Mouse (Mus musculus) liver, embryonic 14.5 days (tissue): ENCODE measurements around the gene Cct2. TPM values are rescaled to one million over a fixed set of nuclear protein-coding genes. Genes with fewer than 3 reads are reported as not detected.

Source experiments
- ATAC-seq: fragments of 200-750 bp; cut with Nextera tagmentation; 2 replicates; pipeline ENCODE4 v1.8.0; 2017; ENCODE audit warnings: moderate number of reproducible peaks, mild to moderate bottlenecking, moderate library complexity; ENCODE audit not compliant: insufficient read depth
- DNase-seq, 3 experiments: peaks; one replicate each; pipeline ENCODE4 v3.0.0-alpha.2; 2012 to 2013; ENCODE audit warnings: low read depth in 3 of 3, low spot score in 3 of 3
- H3K27ac ChIP-seq: fragments of 300-500 bp; sonication (generic); 2 replicates; pipeline ENCODE4 v1.5.1; 2014; ENCODE audit warnings: moderate library complexity, mild to moderate bottlenecking, control low read depth, inconsistent platforms
- H3K27me3 ChIP-seq: fragments of 300-500 bp; sonication (generic); 2 replicates; pipeline ENCODE4 v1.6.1; 2014; ENCODE audit warnings: mild to moderate bottlenecking, low read length, moderate library complexity; ENCODE audit not compliant: control insufficient read depth, insufficient read depth
- H3K36me3 ChIP-seq: fragments of 300-500 bp; sonication (generic); replicated peaks from 2 replicates; pipeline ENCODE4 v1.6.1; 2014; ENCODE audit warnings: low read depth; ENCODE audit not compliant: control insufficient read depth, insufficient read depth
- H3K4me1 ChIP-seq, 2 experiments: fragments of 200-500 bp in 1 of 2; fragments of 300-500 bp in 1 of 2; sonication (generic) in 1 of 2; replicated peaks; 2 replicates each; pipeline ENCODE4 v1.6.1; 2012 to 2014; ENCODE audit warnings: antibody characterized with exemption in 1 of 2, inconsistent platforms in 1 of 2, low read length in 1 of 2; ENCODE audit not compliant: control insufficient read depth in 2 of 2, insufficient read depth in 2 of 2
- H3K4me2 ChIP-seq: fragments of 300-500 bp; sonication (generic); 2 replicates; pipeline ENCODE4 v1.6.1; 2014; ENCODE audit warnings: low read depth, mild to moderate bottlenecking, control low read depth, moderate library complexity
- H3K4me3 ChIP-seq, 2 experiments: fragments of 200-500 bp in 1 of 2; fragments of 300-500 bp in 1 of 2; sonication (generic) in 1 of 2; 2 replicates each; pipeline ENCODE4 v1.5.1; 2012 to 2014; ENCODE audit warnings: low read depth in 2 of 2, low read length in 2 of 2, mild to moderate bottlenecking in 2 of 2, control low read depth in 1 of 2, inconsistent platforms in 1 of 2, moderate library complexity in 1 of 2; ENCODE audit not compliant: insufficient read depth in 1 of 2
- H3K9ac ChIP-seq: fragments of 300-500 bp; sonication (generic); replicated peaks from 2 replicates; pipeline ENCODE4 v1.6.1; 2014; ENCODE audit warnings: mild to moderate bottlenecking, control low read depth, moderate library complexity
- H3K9me3 ChIP-seq: fragments of 300-500 bp; sonication (generic); 2 replicates; pipeline ENCODE4 v1.6.1; 2016; ENCODE audit warnings: low read length, mixed read lengths; ENCODE audit not compliant: control insufficient read depth
- CTCF ChIP-seq: IDR thresholded peaks from 2 replicates; pipeline ENCODE4 v1.5.1; 2016; ENCODE audit warnings: antibody characterized with exemption, low read depth, control low read depth
- EP300 ChIP-seq: IDR thresholded peaks from 2 replicates; pipeline ENCODE4 v1.6.1; 2016; ENCODE audit warnings: antibody characterized with exemption, low read depth
- WGBS: fragments of 180-500 bp; shearing (Covaris S2); extraction: QIAGEN DNeasy Blood & Tissue Kit; methylation state at CpG from one replicate; pipeline ENCODE4 v1.1.7; 2014; ENCODE audit not compliant: insufficient replicate concordance; 5-methylcytosine and 5-hydroxymethylcytosine counted together
- polyA plus RNA-seq, 2 experiments: library from polyadenylated mRNA; depleted of rRNA in 1 of 2; stranded (reverse) in 1 of 2; unstranded in 1 of 2; fragments of >200 nt; fragmentation: Nextera tagmentation in 1 of 2; extraction: Ambion mirVana in 1 of 2; gene quantifications; 2 replicates each; pipeline versions ENCODE4 v1.2.1 to v1.2.3; 2012 to 2014

The Cct2 gene
- polyA plus RNA-seq, 2 experiments, result 137 to 170 TPM

GRCm38 (mm10) chr10:117096096-117096495 is 32.5 kb upstream of the Cct2 start:
- H3K27me3 ChIP-seq, result no peaks in the 10 kb centered on the region
- no peak for DNase-seq
- H3K4me2 ChIP-seq, result no peak overlapping the region
- H3K36me3 ChIP-seq, result peaks cover 13% of the 10 kb centered on the region
- no peak overlapping the region for H3K9ac ChIP-seq
- TF ChIP-seq EP300 (no peak), CTCF (no peak)
- H3K4me1 ChIP-seq, result peaks cover 25 to 36% of the 10 kb centered on the region in 2 experiments
- ATAC-seq, result no peak
- no peak overlapping the region for H3K4me3 ChIP-seq
- WGBS, result 85% methylated on average over 6 of the region's 6 CpGs
- H3K9me3 ChIP-seq, result no peaks in the 10 kb centered on the region
- H3K27ac ChIP-seq, result no peak overlapping the region

GRCm38 (mm10) chr10:117094504-117095329 is 31.1 kb upstream of the Cct2 start:
- ATAC-seq (no peak), DNase-seq (no peak)
- H3K27ac ChIP-seq, result no peak overlapping the region

GRCm38 (mm10) chr10:117089628-117090027 is 26.0 kb upstream of the Cct2 start:
- Histone ChIP-seq H3K4me1 (peaks cover 0 to 5% of the 10 kb centered on the region in 2 experiments; a peak in 2 of 4 replicates), H3K4me3 (no peak overlapping the region), H3K9ac (no peak overlapping the region), H3K27me3 (no peaks in the 10 kb centered on the region), H3K4me2 (no peak overlapping the region), H3K9me3 (no peaks in the 10 kb centered on the region), H3K36me3 (peaks cover 20% of the 10 kb centered on the region), H3K27ac (no peak overlapping the region)
- DNase-seq (no peak), ATAC-seq (no peak)
- TF ChIP-seq EP300 (no peak), CTCF (no peak)
- 65% methylated on average over 4 of the region's 4 CpGs for WGBS

More at GRCm38 (mm10) chr10:117094504-117095329, 31.1 kb upstream of the Cct2 start:
- Histone ChIP-seq H3K4me2 (no peak overlapping the region), H3K9me3 (no peaks in the 10 kb centered on the region), H3K4me1 (peaks cover 25 to 31% of the 10 kb centered on the region in 2 experiments), H3K27me3 (no peaks in the 10 kb centered on the region), H3K36me3 (peaks cover 13% of the 10 kb centered on the region), H3K9ac (no peak overlapping the region), H3K4me3 (no peak overlapping the region)
- 83% methylated on average over 15 of the region's 15 CpGs for WGBS
- TF ChIP-seq EP300, result no peak
- TF ChIP-seq CTCF, result no peak

GRCm38 (mm10) chr10:117081914-117082359 is 18.3 kb upstream of the Cct2 start:
- ATAC-seq (no peak), DNase-seq (no peak)
- H3K4me1 ChIP-seq, result peaks cover 0 to 7% of the 10 kb centered on the region in 2 experiments; a peak in 1 of 4 replicates
- no peak overlapping the region for H3K4me3 ChIP-seq
- no peak overlapping the region for H3K9ac ChIP-seq
- H3K36me3 ChIP-seq, result peaks cover 52% of the 10 kb centered on the region
- TF ChIP-seq CTCF (no peak), EP300 (no peak)
- 92% methylated on average over 2 of the region's 2 CpGs for WGBS
- no peak overlapping the region for H3K27ac ChIP-seq
- no peaks in the 10 kb centered on the region for H3K9me3 ChIP-seq
- no peaks in the 10 kb centered on the region for H3K27me3 ChIP-seq
- H3K4me2 ChIP-seq, result no peak overlapping the region

- TF ChIP-seq EP300, result no peak
- TF ChIP-seq CTCF, result no peak
- no peaks in the 10 kb centered on the region for H3K27me3 ChIP-seq
- peaks cover 0 to 7% of the 10 kb centered on the region in 2 experiments; a peak in 1 of 4 replicates for H3K4me1 ChIP-seq
- no peak overlapping the region for H3K4me3 ChIP-seq
- DNase-seq, result no peak
- no peaks in the 10 kb centered on the region for H3K9me3 ChIP-seq
- H3K36me3 ChIP-seq, result peaks cover 58% of the 10 kb centered on the region
- no peak for ATAC-seq
- WGBS, result 81% methylated on average over 4 of the region's 4 CpGs
- H3K4me2 ChIP-seq, result no peak overlapping the region
- no peak overlapping the region for H3K27ac ChIP-seq
- no peak overlapping the region for H3K9ac ChIP-seq
These were observed 17.7 kb upstream of the Cct2 start for GRCm38 (mm10) chr10:117081326-117081725.
